Mouse (Mus musculus): ENCODE measurements around the gene D5Ertd579e.
"Not testable (repeated sequence)": the region's sequence is repeated elsewhere in the genome, so short reads cannot be mapped to it uniquely, and the experiment has no call there.

Gene D5Ertd579e

DNA sequence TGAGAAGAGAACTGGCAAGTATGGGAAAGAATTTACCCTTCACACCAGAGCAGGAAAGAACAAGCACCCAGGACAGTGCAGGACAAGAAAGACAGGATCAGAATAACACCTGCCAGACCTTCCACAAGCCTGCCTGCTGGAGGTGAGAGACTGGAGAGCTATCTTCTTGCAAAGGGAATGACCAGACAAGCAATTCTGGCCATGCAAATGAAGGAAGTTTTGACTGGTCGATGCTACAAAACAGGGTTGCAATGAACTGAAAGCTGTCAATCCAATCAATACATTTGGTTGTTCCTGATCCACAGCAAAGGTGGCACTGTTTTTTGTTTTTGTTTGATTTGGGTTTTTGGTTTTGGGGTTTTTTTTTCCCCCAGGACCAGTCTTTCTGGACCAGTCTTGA, 12.2 kb downstream of the D5Ertd579e start:
- no peak for DNase-seq (ENCODE audit: low spot score in 2 of 2)

- DNase-seq (ENCODE audit: low spot score in 2 of 2), result no peak
Observed at GRCm38 (mm10) chr5:36681219-36681618, 14.6 kb downstream of the D5Ertd579e start.

GRCm38 (mm10) chr5:36679918-36680598, 15.8 kb downstream of the D5Ertd579e start:
- no peak for DNase-seq (ENCODE audit: low spot score in 2 of 2)

DNA sequence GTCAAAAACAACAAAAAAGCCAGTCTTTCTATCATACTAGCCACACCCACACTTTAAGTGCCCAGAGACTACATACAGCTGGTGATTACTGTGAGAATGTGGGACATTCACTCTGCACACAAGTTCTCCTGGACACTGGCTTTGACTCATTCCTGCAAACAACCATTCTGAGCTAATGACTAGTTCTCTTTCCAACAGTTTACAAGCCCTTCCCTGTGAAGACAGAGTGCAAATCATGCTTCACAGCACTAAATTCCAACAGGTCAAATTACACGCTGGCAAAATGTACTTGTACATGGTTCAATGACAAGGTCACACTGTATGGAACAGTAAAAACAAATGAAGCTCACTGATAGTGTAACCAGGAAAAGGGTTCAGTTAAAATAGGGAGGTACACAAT, 17.0 kb downstream of the D5Ertd579e start:
- no peak for DNase-seq (ENCODE audit: low spot score in 2 of 2)

GRCm38 (mm10) chr5:36677907-36678306, 17.9 kb downstream of the D5Ertd579e start:
- DNase-seq (ENCODE audit: low spot score in 2 of 2), result no peak

- no peak for DNase-seq (ENCODE audit: low spot score in 2 of 2)
Observed at GRCm38 (mm10) chr5:36675466-36675865, 20.4 kb downstream of the D5Ertd579e start.

GRCm38 (mm10) chr5:36674658-36675433, 21.0 kb downstream of the D5Ertd579e start:
- DNase-seq (ENCODE audit: low spot score in 2 of 2), result no peak

GRCm38 (mm10) chr5:36669021-36670008, 26.5 kb downstream of the D5Ertd579e start:
- DNase-seq (ENCODE audit: low spot score in 2 of 2), result peak; percentile 26 to 36

DNA sequence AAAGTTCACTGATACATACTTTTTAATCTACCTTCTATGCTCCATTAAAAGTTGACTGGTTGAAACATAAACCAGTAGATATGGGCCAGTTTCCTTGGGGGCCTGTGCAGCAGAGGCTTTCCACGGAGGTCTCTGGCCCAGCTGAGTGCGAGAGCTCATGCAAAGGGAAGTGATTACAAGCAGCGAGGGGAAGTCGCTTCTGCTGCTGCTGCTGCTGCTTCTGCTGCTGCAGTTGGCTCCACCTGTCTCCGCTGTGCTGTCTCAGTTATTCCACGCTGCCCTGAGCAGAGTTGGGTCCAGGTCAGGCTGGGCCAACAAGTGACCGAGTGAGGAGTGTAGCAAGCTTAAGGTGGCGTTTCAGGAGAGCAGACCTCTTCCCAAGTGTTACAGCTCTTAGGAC, 27.3 kb downstream of the D5Ertd579e start:
- DNase-seq (ENCODE audit: low spot score in 2 of 2), result no peak

- not testable (repeated sequence) for DNase-seq (ENCODE audit: low spot score in 2 of 2)
Observed at GRCm38 (mm10) chr5:36667986-36668385, 27.8 kb downstream of the D5Ertd579e start.

GRCm38 (mm10) chr5:36667165-36667564, 28.7 kb downstream of the D5Ertd579e start:
- no peak for DNase-seq (ENCODE audit: low spot score in 2 of 2)

- not testable (repeated sequence) for DNase-seq (ENCODE audit: low spot score in 2 of 2)
Observed at GRCm38 (mm10) chr5:36666699-36667098, 29.1 kb downstream of the D5Ertd579e start.

GRCm38 (mm10) chr5:36663329-36663728, 32.5 kb downstream of the D5Ertd579e start:
- DNase-seq (ENCODE audit: low spot score in 2 of 2), result no peak

- DNase-seq (ENCODE audit: low spot score in 2 of 2), result not testable (repeated sequence)
Observed at GRCm38 (mm10) chr5:36660977-36661760, 34.7 kb downstream of the D5Ertd579e start.

GRCm38 (mm10) chr5:36625612-36626011, 70.2 kb downstream of the D5Ertd579e start:
- DNase-seq (ENCODE audit: low spot score in 2 of 2), result no peak

GRCm38 (mm10) chr5:36623670-36624069, 72.2 kb downstream of the D5Ertd579e start:
- no peak for DNase-seq (ENCODE audit: low spot score in 2 of 2)

DNA sequence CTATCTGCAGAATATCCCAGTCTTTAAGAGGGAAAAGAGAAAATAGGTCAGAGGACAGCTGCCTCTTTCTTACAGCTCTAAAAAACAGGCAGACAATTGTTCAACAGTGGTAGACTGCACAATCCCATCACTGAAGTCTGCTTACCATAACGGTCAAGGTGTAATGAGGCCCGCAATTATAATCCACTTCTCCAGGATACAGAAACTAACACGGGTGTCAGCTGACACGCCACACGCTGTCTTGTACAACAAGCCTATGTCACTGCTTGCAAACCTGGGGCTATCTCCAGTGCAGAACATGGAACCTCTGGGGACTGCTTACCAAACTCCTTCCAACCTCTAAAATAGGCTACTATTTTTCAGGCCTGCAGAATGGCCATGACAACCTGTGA, 74.8 kb downstream of the D5Ertd579e start:
- DNase-seq (ENCODE audit: low spot score in 2 of 2), result no peak

GRCm38 (mm10) chr5:36620409-36621057, 75.3 kb downstream of the D5Ertd579e start:
- no peak for DNase-seq (ENCODE audit: low spot score in 2 of 2)

DNA sequence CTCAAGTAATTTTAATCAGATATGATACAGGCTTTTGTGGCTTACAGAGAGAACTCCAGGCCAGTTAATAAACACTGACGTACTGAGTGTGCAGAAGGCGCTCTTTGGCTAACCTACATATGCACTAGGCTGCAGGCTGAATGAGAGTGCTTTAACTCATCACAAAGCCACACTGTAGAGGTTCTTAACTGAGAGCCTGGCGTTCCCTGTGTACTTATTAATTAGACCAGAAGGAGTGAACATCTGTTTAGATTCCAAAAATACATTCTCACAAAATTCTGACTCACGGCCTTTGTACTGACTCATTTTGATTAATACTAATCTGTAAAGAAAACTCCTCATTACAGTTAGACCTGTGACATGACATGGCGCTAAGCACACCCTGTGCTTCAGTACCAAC, 76.9 kb downstream of the D5Ertd579e start:
- no peak for DNase-seq (ENCODE audit: low spot score in 2 of 2)

DNA sequence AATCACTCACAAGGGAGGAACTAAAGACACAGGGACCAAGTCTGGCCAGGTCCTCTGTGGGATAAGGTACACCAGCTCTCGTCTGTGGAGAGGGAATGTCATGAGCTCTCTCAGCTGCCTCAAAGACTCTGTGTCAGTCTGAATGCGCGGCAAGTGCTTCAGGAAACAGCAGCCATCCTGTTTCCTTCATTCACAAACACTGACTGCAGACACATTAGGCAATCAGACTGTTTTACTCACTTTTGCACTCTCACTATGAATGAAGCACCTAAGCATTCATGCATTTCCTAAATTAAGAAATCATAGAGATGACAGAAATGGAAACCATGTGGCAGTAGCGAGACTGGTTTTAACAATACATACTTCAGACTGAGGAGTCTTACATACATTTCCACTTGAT, 77.5 kb downstream of the D5Ertd579e start:
- no peak for DNase-seq (ENCODE audit: low spot score in 2 of 2)

GRCm38 (mm10) chr5:36614124-36614523, 81.7 kb downstream of the D5Ertd579e start:
- DNase-seq (ENCODE audit: low spot score in 2 of 2), result no peak
